Mouse (Mus musculus) erythroblast, embryonic 14.5 days (primary cell): ENCODE results near the gene Kdm4d. TPM values are rescaled to one million over a fixed set of nuclear protein-coding genes. Genes with fewer than 3 reads are reported as not detected.
A peak's percentile ranks its signal among the peaks of the same experiment; 100 is the strongest.
"Not testable (repeated sequence)": the region's sequence is repeated elsewhere in the genome, so short reads cannot be mapped to it uniquely, and the experiment has no call there.

Source experiments
- H3K27me3 ChIP-seq: 2 replicates; pipeline ENCODE4 v1.6.1; 2012; ENCODE audit warnings: inconsistent platforms; ENCODE audit not compliant: control insufficient read depth
- H3K36me3 ChIP-seq: 2 replicates; pipeline ENCODE4 v1.6.1; 2012; ENCODE audit warnings: mild to moderate bottlenecking, inconsistent platforms; ENCODE audit not compliant: control insufficient read depth
- H3K4me1 ChIP-seq: 2 replicates; pipeline ENCODE4 v1.6.1; 2012; ENCODE audit warnings: inconsistent platforms; ENCODE audit not compliant: control insufficient read depth
- H3K4me3 ChIP-seq: replicated peaks from 2 replicates; pipeline ENCODE3; 2012; ENCODE audit warnings: moderate library complexity, mild to moderate bottlenecking, inconsistent platforms
- H3K9me3 ChIP-seq: 2 replicates; pipeline ENCODE4 v1.6.1; 2012; ENCODE audit warnings: low read length, inconsistent platforms, mixed read lengths; ENCODE audit not compliant: control insufficient read depth
- GATA1 ChIP-seq: IDR thresholded peaks from 2 replicates; pipeline ENCODE4 v1.6.1; 2012; ENCODE audit warnings: low read length, inconsistent platforms, mixed read lengths
- TAL1 ChIP-seq: IDR thresholded peaks from 3 replicates; pipeline ENCODE4 v1.6.1; 2012; ENCODE audit warnings: low read length, inconsistent platforms, mixed read lengths
- polyA plus RNA-seq: library from polyadenylated mRNA; stranded (reverse); fragments of >175 nt; gene quantifications from 2 replicates; pipeline ENCODE4 v1.2.3, GENCODE M21; 2012

Kdm4d gene
- polyA plus RNA-seq, 1 experiment, result not detected

DNA sequence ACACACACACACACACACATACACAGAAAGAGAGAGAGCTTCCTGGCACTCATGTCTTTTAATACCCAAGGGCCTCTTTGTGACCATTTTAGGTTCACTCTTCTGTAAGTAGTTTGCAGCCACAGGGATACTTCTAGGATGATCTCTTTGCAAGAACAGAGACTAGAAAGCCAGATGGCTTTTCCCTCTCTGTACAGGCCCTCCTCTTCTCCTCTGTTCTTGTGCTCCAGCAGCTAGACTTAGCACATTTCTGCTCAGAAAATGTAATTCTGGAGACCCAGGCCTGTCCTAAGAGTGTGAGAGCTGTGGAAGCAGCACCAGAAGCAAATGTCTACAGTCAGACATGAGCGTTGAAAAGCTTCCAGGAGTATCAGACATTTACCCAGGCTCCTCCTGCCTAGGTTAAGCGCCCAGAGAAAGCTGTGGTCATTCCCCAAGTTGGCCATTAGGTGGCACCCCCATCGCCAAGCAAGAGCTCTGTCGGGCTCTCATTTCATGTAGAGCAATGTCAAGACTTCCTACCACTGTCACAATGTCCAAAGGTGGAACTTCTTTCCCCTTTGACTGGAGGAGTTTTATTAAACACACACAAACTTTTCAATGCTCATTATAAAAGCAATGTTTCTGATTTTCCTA is 23.2 kb upstream of the Kdm4d start:
- Histone ChIP-seq H3K27me3 (no peaks in the 10 kb centered on the region), H3K36me3 (no peaks in the 10 kb centered on the region), H3K9me3 (no peaks in the 10 kb centered on the region), H3K4me1 (no peaks in the 10 kb centered on the region), H3K4me3 (no peak overlapping the region)
- TF ChIP-seq TAL1 (no peak), GATA1 (no peak)

DNA sequence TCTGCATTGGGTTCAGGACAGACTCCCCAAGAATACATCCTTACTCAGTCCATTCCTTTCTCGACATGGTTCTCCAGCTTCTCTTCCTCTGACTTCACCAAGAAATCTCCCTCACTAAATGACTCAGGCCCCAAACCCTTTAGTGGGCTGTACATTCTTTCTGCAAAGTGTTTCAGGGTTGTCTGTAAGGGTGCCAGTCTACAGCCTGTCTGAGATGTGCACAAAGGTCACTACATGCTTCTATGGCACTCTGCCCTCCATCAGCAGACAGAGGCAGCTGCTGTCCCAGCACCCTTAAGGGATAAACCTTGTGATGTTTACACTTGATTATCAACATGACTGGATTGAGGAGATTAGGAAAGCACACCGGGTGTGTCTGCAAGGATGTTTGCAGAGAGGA is 21.4 kb upstream of the Kdm4d start:
- TF ChIP-seq GATA1 (no peak), TAL1 (no peak)
- Histone ChIP-seq H3K27me3 (no peaks in the 10 kb centered on the region), H3K4me3 (no peak overlapping the region), H3K9me3 (no peaks in the 10 kb centered on the region), H3K36me3 (no peaks in the 10 kb centered on the region), H3K4me1 (no peaks in the 10 kb centered on the region)

DNA sequence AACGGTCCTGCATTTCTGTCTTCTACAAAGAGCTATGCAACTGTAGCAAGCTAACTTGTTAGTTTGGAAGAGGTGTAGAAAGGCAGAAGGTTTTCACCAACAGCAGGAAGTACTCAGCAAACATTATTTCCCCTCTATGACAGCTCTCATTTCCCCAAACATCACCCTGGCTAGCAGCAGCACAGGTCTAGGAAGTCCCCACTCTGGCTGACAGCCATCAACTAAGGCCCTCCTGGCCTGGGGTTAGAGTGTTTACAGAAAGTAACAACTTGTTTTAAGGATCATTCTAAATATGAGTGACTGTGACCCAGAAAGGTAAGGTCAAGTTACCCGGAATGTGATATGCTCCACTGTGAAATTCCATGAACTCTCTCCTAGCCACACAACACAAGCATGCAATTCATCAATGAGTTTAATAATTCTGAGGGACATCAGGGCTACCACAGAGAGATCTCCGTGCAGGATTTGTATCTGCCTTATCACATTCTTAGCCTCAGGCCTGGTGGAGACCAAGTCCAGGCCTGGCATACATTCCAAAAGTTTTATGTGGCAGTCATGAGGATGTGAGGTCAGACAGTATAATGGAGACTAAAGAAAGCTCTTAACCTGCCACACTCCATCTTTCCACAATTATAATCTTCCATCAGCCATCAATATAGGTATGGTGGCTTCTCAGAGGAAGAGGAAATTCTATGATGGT is 20.8 kb upstream of the Kdm4d start:
- no peaks in the 10 kb centered on the region for H3K36me3 ChIP-seq
- no peak overlapping the region for H3K4me3 ChIP-seq
- TF ChIP-seq GATA1, result no peak
- TF ChIP-seq TAL1, result no peak
- no peaks in the 10 kb centered on the region for H3K4me1 ChIP-seq
- no peaks in the 10 kb centered on the region for H3K27me3 ChIP-seq
- H3K9me3 ChIP-seq, result no peaks in the 10 kb centered on the region

DNA sequence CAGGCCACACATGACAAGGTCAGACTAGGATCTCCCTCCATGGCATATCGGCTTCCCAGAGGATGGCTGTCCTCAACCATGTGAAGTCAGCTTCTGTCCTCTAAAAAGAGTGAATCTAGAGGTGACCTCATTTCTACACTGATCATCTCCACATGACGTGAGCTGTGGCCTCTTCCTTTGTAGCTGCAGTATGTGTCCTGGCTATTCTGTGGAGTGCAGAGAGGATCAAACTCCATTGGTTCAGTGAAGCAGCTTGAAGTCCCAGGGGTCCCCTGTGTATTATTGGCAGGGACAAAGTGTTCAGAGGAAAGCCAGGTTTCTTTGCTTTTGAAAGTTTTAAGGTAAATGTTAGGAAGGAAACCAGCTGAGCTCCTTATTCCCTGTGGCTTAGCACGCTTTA is 17.8 kb upstream of the Kdm4d start:
- TF ChIP-seq TAL1 (no peak), GATA1 (no peak)
- Histone ChIP-seq H3K9me3 (no peaks in the 10 kb centered on the region), H3K27me3 (no peaks in the 10 kb centered on the region), H3K4me3 (no peak overlapping the region), H3K4me1 (no peaks in the 10 kb centered on the region), H3K36me3 (no peaks in the 10 kb centered on the region; the same call in none of the 2 replicates)

DNA sequence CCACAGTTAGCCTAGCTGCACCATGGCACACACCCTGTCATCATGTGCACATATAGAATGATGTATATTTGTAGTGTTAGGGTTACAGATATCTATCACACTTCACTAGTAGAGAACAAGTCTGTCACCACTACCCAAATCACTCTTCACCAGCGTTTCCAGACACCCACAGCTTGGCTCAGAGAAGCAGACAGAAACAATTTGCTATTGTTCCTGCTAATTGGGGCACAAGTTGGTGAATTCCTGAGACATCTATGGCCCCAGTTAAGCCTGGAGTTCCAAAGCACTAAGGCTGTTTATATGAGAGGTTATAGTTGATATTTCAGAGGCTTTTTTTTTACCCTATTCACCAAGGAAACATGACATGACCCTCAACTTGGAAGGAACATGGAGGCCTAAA is 17.0 kb upstream of the Kdm4d start:
- H3K4me3 ChIP-seq, result no peak overlapping the region
- H3K27me3 ChIP-seq, result no peaks in the 10 kb centered on the region
- H3K4me1 ChIP-seq, result no peaks in the 10 kb centered on the region
- H3K9me3 ChIP-seq, result no peaks in the 10 kb centered on the region
- TF ChIP-seq GATA1, result no peak
- TF ChIP-seq TAL1, result no peak
- peaks cover 6% of the 10 kb centered on the region for H3K36me3 ChIP-seq

DNA sequence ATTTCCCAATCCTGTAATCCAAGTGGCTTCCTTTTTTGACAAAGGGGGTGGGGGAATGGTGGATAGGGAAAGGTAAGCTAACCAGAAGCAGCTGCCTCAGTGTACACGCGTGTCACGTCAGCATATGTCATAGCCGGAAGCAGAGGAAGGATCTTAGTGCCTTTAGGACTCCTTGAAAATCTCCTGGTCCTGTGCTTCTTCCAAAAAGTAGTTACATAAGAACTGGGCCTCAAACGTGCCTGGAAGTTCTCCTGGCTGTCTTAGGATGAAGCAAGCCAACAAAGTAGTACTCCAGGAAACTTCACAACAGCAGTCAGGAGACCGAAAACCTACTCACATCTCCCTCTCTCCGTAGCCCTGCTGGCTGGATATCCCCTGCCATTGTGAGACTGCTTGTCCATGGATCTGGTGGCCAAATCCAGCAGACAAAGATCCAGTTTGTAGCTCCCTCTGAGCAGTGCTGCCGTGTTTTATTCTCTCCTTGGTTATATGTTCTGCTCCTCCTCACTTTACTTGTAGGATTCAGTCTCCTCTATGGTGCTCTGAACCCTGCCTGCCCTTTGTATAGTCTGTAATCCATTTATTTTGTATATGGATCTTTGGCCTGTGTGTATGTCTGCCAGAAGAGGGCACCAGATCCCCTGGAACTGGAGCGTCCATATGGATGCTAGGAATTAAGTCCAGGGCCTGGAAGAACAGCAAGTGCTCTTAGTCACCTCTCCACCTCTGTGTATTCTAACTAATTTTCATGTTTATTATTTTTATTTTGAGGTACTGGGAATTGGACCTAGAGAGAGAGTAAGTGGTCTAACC is 12.6 kb upstream of the Kdm4d start:
- TF ChIP-seq TAL1 (no peak), GATA1 (no peak)
- Histone ChIP-seq H3K4me3 (no peak overlapping the region), H3K9me3 (no peaks in the 10 kb centered on the region), H3K4me1 (no peaks in the 10 kb centered on the region), H3K27me3 (no peaks in the 10 kb centered on the region), H3K36me3 (peaks cover 43% of the 10 kb centered on the region)

DNA sequence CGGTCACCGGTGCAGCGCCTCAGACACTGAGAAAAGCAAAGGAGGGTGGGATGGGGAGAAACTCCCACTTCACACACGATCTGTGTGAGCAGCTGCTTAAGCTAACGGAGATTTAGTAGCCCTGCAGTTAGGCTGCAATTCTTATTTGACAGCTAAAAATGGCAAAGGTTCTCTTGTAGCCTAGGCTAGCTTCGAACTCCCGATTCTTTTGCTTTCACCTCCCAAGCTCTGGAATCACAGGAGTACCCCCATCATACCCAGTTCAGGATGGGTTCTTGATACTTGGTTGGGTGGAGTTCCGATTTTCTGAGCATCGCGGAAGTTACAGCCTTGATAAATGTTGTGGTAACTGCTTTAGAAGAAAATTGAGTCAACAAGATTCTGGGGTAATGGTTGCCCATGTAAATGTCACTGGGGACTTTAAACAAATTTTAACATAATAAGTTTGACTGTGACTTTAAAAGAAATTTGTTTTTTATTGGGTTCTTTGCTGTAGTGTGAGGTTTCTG is 688 bp upstream of the Kdm4d start:
- H3K4me1 ChIP-seq, result peaks cover 20% of the 10 kb centered on the region
- H3K36me3 ChIP-seq, result peaks cover 39% of the 10 kb centered on the region
- no peak for TF ChIP-seq GATA1
- no peak for TF ChIP-seq TAL1
- H3K4me3 ChIP-seq, result peak overlapping the region; percentile 65
- H3K27me3 ChIP-seq, result no peaks in the 10 kb centered on the region
- no peaks in the 10 kb centered on the region for H3K9me3 ChIP-seq

DNA sequence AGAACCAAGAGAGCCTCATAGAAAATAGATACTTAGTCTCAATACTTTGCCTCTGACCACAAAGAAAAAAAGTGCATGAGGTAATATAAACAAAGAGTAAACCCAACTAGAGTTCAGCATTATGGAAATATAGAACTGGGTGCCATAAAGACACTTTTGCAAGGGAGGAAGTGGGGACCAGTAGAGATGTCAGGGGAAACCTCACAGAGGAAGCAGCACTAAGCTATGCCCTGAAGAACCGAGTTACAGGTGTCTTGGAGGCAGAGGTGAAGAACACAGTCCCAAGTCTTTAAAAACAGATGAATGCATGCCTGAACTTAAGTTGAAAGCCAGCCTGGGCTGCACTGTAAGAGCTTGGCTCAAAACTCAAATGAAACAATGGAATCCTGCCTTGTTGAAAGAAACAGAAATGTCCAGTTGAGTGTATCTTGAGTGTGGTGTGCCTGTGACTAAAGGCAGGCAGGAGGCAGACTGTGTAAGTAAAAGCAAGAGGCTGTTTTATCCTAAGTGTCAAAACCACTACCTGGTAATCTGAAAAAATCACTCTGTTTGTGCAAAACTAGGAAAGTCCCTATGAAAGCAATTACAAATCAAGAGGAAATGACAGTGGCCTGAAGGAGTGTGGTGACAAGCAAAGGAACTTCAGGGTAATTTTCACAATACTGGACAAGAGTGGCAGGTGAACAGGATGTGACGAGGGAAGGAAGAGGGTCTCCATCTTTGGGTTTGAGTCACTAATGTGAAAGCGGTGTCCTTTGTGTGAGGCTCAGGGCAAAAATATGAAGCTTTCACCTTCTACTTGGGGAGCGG is 1.2 kb downstream of the Kdm4d start:
- Histone ChIP-seq H3K9me3 (no peaks in the 10 kb centered on the region), H3K36me3 (peaks cover 21% of the 10 kb centered on the region), H3K4me3 (peak overlapping the region; percentile 65), H3K27me3 (no peaks in the 10 kb centered on the region), H3K4me1 (peaks cover 20% of the 10 kb centered on the region)
- no peak for TF ChIP-seq GATA1
- TF ChIP-seq TAL1, result no peak

DNA sequence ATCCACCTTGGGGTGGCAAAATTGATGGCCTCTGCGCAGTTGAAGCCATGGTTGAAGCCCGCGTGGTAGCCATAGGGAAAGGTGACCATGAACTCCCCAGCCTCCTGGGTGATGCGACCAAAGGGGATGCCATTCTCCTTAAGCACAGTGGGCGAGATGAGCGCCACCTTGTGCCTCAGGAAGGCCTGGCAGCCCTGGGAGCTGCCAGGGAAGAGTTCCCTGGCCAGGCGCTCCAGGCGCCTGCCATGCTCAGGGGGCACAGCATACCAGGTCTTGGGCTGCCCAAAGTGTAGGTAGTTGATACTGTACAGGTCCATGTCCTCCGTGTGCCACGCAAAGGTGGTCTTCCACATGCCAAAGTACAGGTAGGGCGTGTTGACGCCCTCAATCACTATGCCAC is 36.6 kb downstream of the Kdm4d start:
- not testable (repeated sequence) for H3K36me3 ChIP-seq, H3K9me3 ChIP-seq, H3K27me3 ChIP-seq, H3K4me3 ChIP-seq, H3K4me1 ChIP-seq

DNA sequence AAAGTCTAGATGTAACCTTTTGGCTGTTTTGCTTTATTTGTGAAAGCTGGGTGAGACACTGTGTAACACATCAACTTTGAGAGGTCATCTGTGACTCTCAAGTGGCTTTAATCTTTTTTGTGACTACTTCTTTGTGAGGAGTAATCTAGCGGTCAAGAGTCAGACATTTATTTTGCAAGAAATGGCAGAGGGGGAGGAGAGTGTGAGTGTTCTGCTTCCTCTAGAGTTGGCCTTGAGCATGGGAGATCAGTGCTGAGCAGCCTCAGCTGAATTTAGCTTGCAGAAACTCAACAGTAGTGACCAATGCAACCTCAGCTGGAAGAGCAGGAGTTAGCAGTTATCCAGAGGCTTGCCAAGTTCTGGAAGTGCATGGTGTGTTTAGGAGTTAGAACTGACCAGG is 37.7 kb downstream of the Kdm4d start:
- H3K4me3 ChIP-seq, H3K4me1 ChIP-seq, H3K36me3 ChIP-seq, H3K9me3 ChIP-seq, H3K27me3 ChIP-seq: not testable (repeated sequence)
